In genomic region chr6:103381030-103381429, GRCm38 (mm10) we compare ENCODE assay signal across 16 mouse cellular contexts.
A peak's percentile ranks its signal among the peaks of the same experiment; 100 is the strongest.
DNase-seq lines count a peak whose midpoint lies in the region; ATAC-seq and TF ChIP-seq lines count a peak whose summit lies in the region.
"Had no signal": no experiment of that assay in that cellular context is flagged by ENCODE, and none has a peak within 500 bp of the region (broad histone marks: within the 10 kb centered on the region; RNA-seq: fewer than 3 reads in every experiment).

No protein-coding gene starts in this region.

- TF ChIP-seq CTCF in brain, embryonic 14.5 days (IDR thresholded peaks at IDR 0.05; ENCODE audit: borderline replicate concordance, extremely low read depth, insufficient read depth, insufficient read length): no peak
- TF ChIP-seq CTCF in forebrain, postnatal 0 days (IDR thresholded peaks at IDR 0.05; ENCODE audit: low read depth): no peak

- 17% methylated on average over 1 of the region's 1 CpGs for WGBS in hindbrain, embryonic 13.5 days
- WGBS in hindbrain, embryonic 11.5 days: 44% methylated on average over 1 of the region's 1 CpGs
- 7% methylated on average over 1 of the region's 1 CpGs for WGBS in forebrain, postnatal 0 days
- WGBS in midbrain, embryonic 16.5 days: 6% methylated on average over 1 of the region's 1 CpGs
- WGBS in intestine, embryonic 15.5 days: 38% methylated on average over 1 of the region's 1 CpGs

- no peak overlapping the region for H3K4me3 ChIP-seq in hindbrain, embryonic 13.5 days
- no peak overlapping the region for H3K4me3 ChIP-seq in hindbrain, embryonic 11.5 days (ENCODE audit: low read depth, low read length)
- no peak overlapping the region for H3K4me3 ChIP-seq in forebrain, postnatal 0 days (ENCODE audit: low read depth, low read length)
- H3K4me3 ChIP-seq in midbrain, embryonic 16.5 days (ENCODE audit: low read depth, low read length): no peak overlapping the region
- H3K4me3 ChIP-seq in intestine, embryonic 15.5 days (replicated peaks): no peak overlapping the region
- H3K4me3 ChIP-seq: left cerebral cortex, adult 2 months had no signal

- H3K27me3 ChIP-seq in hindbrain, embryonic 13.5 days: no peaks in the 10 kb centered on the region
- no peaks in the 10 kb centered on the region for H3K27me3 ChIP-seq in hindbrain, embryonic 11.5 days (ENCODE audit: control insufficient read depth, insufficient read depth, low read length)
- no peaks in the 10 kb centered on the region for H3K27me3 ChIP-seq in forebrain, postnatal 0 days (ENCODE audit: insufficient read depth, low read length)
- no peaks in the 10 kb centered on the region for H3K27me3 ChIP-seq in midbrain, embryonic 16.5 days (ENCODE audit: control insufficient read depth, insufficient read depth, low read depth, low read length)
- H3K27me3 ChIP-seq in intestine, embryonic 15.5 days (replicated peaks): no peaks in the 10 kb centered on the region

- TF ChIP-seq POLR2A in brain, embryonic 14.5 days (IDR thresholded peaks at IDR 0.05; ENCODE audit: borderline replicate concordance, extremely low read depth, insufficient read depth, insufficient read length, poor library complexity, severe bottlenecking): no peak

- DNase-seq in hindbrain, embryonic 11.5 days (ENCODE audit: low spot score): no peak
- peak; percentile 94 for DNase-seq in brain, embryonic 14.5 days (ENCODE audit: low read depth)
- peak; percentile 30 for DNase-seq in forebrain, postnatal 0 days
- no peak for DNase-seq in left cerebral cortex, postnatal 25 days (ENCODE audit: low spot score in 2 of 2)
- DNase-seq in cerebellum, postnatal 36 days: no peak
- DNase-seq: adrenal gland, postnatal 10 days; B cell, adult 2 months; cerebellum, adult 9-11 months; heart, adult 11 months; liver; lung, adult 2 months; thymus, adult 2 months had no signal

- no peaks in the 10 kb centered on the region for H3K36me3 ChIP-seq in hindbrain, embryonic 13.5 days
- no peaks in the 10 kb centered on the region for H3K36me3 ChIP-seq in hindbrain, embryonic 11.5 days (ENCODE audit: control insufficient read depth, insufficient read depth, low read length)
- H3K36me3 ChIP-seq in forebrain, postnatal 0 days (ENCODE audit: insufficient read depth): no peaks in the 10 kb centered on the region
- H3K36me3 ChIP-seq in midbrain, embryonic 16.5 days (ENCODE audit: control insufficient read depth, insufficient read depth, low read length): no peaks in the 10 kb centered on the region
- H3K36me3 ChIP-seq in intestine, embryonic 15.5 days: no peaks in the 10 kb centered on the region

- no peak overlapping the region for H3K9ac ChIP-seq in hindbrain, embryonic 13.5 days
- no peak overlapping the region for H3K9ac ChIP-seq in hindbrain, embryonic 11.5 days (ENCODE audit: low read depth, low read length)
- no peak overlapping the region for H3K9ac ChIP-seq in forebrain, postnatal 0 days
- no peak overlapping the region for H3K9ac ChIP-seq in midbrain, embryonic 16.5 days (ENCODE audit: low read depth, low read length)
- H3K9ac ChIP-seq in intestine, embryonic 15.5 days: no peak overlapping the region

- H3K4me1 ChIP-seq in hindbrain, embryonic 13.5 days (replicated peaks): peaks cover 24% of the 10 kb centered on the region
- H3K4me1 ChIP-seq in hindbrain, embryonic 11.5 days (replicated peaks; ENCODE audit: control insufficient read depth, insufficient read depth, low read length): no peaks in the 10 kb centered on the region
- H3K4me1 ChIP-seq in forebrain, postnatal 0 days (ENCODE audit: insufficient read depth): no peaks in the 10 kb centered on the region
- peaks cover 9% of the 10 kb centered on the region for H3K4me1 ChIP-seq in midbrain, embryonic 16.5 days (ENCODE audit: control insufficient read depth, insufficient read depth, low read length)
- no peaks in the 10 kb centered on the region for H3K4me1 ChIP-seq in intestine, embryonic 15.5 days (replicated peaks)

- peak; percentile 38; the same call in 1 of the 2 replicates for ATAC-seq in hindbrain, embryonic 13.5 days (ENCODE audit: low FRiP score)
- no peak for ATAC-seq in hindbrain, embryonic 11.5 days (ENCODE audit: low FRiP score)
- ATAC-seq in forebrain, postnatal 0 days: peak; percentile 66
- peak; percentile 52; the same call in 1 of the 2 replicates for ATAC-seq in midbrain, embryonic 16.5 days
- no peak for ATAC-seq in intestine, embryonic 15.5 days

- intact Hi-C loops in left cerebral cortex, postnatal 25 days (cut with DNase I): no loop called here

- H3K27ac ChIP-seq in hindbrain, embryonic 13.5 days: peak overlapping the region; percentile 72
- no peak overlapping the region for H3K27ac ChIP-seq in hindbrain, embryonic 11.5 days (ENCODE audit: low read depth, low read length)
- no peak overlapping the region for H3K27ac ChIP-seq in forebrain, postnatal 0 days (ENCODE audit: low read depth, low read length)
- peak overlapping the region; percentile 54; the same call in 1 of the 2 replicates for H3K27ac ChIP-seq in midbrain, embryonic 16.5 days (ENCODE audit: low read length)
- no peak overlapping the region for H3K27ac ChIP-seq in intestine, embryonic 15.5 days
- H3K27ac ChIP-seq: left cerebral cortex, adult 2 months had no signal

- no peak overlapping the region for H3K4me2 ChIP-seq in hindbrain, embryonic 13.5 days
- H3K4me2 ChIP-seq in hindbrain, embryonic 11.5 days (replicated peaks; ENCODE audit: low read depth, low read length): no peak overlapping the region
- no peak overlapping the region for H3K4me2 ChIP-seq in forebrain, postnatal 0 days (ENCODE audit: low read depth)
- no peak overlapping the region for H3K4me2 ChIP-seq in midbrain, embryonic 16.5 days (ENCODE audit: low read length)
- no peak overlapping the region for H3K4me2 ChIP-seq in intestine, embryonic 15.5 days (replicated peaks)

- H3K9me3 ChIP-seq in hindbrain, embryonic 13.5 days: no peaks in the 10 kb centered on the region
- H3K9me3 ChIP-seq in hindbrain, embryonic 11.5 days (ENCODE audit: control insufficient read depth, low read length): no peaks in the 10 kb centered on the region
- H3K9me3 ChIP-seq in forebrain, postnatal 0 days (ENCODE audit: low read length): no peaks in the 10 kb centered on the region
- H3K9me3 ChIP-seq in midbrain, embryonic 16.5 days (replicated peaks; ENCODE audit: control insufficient read depth, low read length, poor library complexity, severe bottlenecking): no peaks in the 10 kb centered on the region
- H3K9me3 ChIP-seq in intestine, embryonic 15.5 days: no peaks in the 10 kb centered on the region

Comparison
In these comparisons a context has a peak if more than half of its experiments do, and no peak if none do; other contexts are left out.
1. ATAC-seq: peak in hindbrain, embryonic 13.5 days (single experiment), forebrain, postnatal 0 days (single experiment) and midbrain, embryonic 16.5 days (single experiment); none in hindbrain, embryonic 11.5 days (single experiment) and intestine, embryonic 15.5 days (single experiment).
2. H3K27ac ChIP-seq: peak in hindbrain, embryonic 13.5 days (single experiment) and midbrain, embryonic 16.5 days (single experiment); none in hindbrain, embryonic 11.5 days (single experiment), forebrain, postnatal 0 days (single experiment) and intestine, embryonic 15.5 days (single experiment).
3. DNase-seq: peak in brain, embryonic 14.5 days (single experiment) and forebrain, postnatal 0 days (single experiment); none in hindbrain, embryonic 11.5 days (single experiment), left cerebral cortex, postnatal 25 days (0 of 2) and cerebellum, postnatal 36 days (0 of 2).